Mouse (Mus musculus) liver, adult 2 months (tissue): Measurements from ENCODE around the gene Sos2.

Source experiments
- CTCF ChIP-seq: fragments of 200-500 bp; IDR thresholded peaks from 2 replicates; pipeline ENCODE4 v1.5.1; 2011; ENCODE audit warnings: low read depth, low read length, control low read depth
- POLR2A ChIP-seq: fragments of 200-500 bp; IDR thresholded peaks from 2 replicates; pipeline ENCODE4 v1.6.1; 2011; ENCODE audit warnings: low read length, control low read depth; ENCODE audit not compliant: insufficient read depth; ENCODE audit errors: extremely low read depth

DNA sequence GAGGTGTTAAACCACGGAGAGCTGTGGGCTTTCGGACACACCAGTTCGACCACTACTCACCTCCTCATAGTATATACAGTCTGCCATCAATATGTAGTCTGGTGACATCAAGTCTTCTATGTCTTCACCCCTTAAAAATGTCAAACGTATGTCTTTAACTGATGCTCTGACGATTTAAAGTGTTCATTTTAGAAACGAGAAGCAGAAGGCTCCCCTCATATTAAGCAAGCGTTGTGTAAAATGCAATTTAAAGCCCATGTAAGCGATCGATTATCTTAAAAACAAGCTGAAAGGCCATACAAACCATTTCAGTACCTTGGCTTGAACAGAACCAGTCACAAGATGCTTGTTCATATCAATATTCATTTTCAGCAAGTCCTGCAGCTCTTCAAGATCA lies 99.4 kb downstream of the Sos2 start:
- no peak for TF ChIP-seq POLR2A
- no peak for TF ChIP-seq CTCF
